Mouse (Mus musculus): ENCODE data around the gene Wdr76.
"Not testable (repeated sequence)": the region's sequence is repeated elsewhere in the genome, so short reads cannot be mapped to it uniquely, and the experiment has no call there.

- not testable (repeated sequence) for TF ChIP-seq CTCF (IDR thresholded peaks at IDR 0.05; ENCODE audit: borderline replicate concordance, control insufficient read depth, extremely low read depth, insufficient read depth, low read length, poor library complexity); POLR2A (IDR thresholded peaks at IDR 0.05; ENCODE audit: control insufficient read depth, extremely low read depth, insufficient read depth, low read length, poor library complexity)
Observed at GRCm38 (mm10) chr2:121484403-121484802, 22.1 kb upstream of the Wdr76 start.

Data from thymus, adult 2 months (tissue).